Mouse (Mus musculus): ENCODE data around the gene Gm7168.
"Not testable (repeated sequence)": the region's sequence is repeated elsewhere in the genome, so short reads cannot be mapped to it uniquely, and the experiment has no call there.

DNA sequence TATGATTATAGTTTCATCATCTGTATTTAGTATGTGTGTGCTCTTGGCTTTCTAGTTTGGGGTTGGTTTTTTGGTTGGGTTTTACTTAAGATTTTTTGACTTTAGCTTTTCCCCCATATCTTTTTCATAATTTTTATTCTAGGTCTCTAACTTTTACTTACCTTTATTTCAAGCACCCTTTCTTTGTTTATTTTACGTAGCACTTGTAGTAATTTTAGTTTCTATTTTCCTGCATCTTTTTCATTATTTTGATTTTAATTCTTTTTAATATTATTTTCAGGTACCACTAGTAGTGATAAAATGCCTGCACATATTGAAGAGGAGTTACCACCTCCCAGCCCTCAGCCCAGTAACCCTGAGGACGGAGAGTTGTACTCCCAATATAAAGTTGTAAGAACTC is at the start of gene Gm7168:
- TF ChIP-seq POLR2A (IDR thresholded peaks at IDR 0.05; ENCODE audit: low read depth, low read length); CTCF (conservative IDR thresholded peaks at IDR 0.05; ENCODE audit: insufficient read depth, insufficient read length, low read depth, low read length): not testable (repeated sequence)
